Mouse (Mus musculus): Measurements from ENCODE around the gene Mtmr12. TPM values are rescaled to one million over a fixed set of nuclear protein-coding genes. Genes with fewer than 3 reads are reported as not detected.

The Mtmr12 gene
- polyA plus RNA-seq, 1 experiment from 2014 or later = 15.2 TPM

DNA sequence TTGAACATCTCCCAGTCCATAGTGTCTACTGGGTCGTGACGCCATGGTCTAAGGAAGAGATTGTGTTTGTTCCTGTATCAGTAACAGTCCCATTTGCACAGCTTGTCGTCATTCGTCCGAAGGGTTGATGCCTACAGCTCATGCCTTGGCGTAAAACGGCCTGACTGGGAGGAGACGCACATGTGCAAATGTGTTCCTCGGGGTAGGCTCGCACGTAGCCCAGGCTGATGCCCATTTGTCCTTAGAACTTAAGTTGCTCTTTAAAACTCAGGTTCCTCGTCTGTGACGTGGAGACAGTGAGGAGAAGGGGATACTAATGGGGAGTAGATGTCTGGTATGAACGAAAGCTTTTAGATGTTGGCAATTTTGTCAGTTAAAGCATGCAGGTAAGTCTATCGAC lies 22.1 kb downstream of the Mtmr12 start:
- H3K4me3 ChIP-seq (ENCODE audit: low read depth, low read length) = no peak overlapping the region
- WGBS = 96% methylated on average over 15 of the region's 15 CpGs
- no peak overlapping the region for H3K9ac ChIP-seq (ENCODE audit: low read depth, low read length)
- ATAC-seq (ENCODE audit: low FRiP score) (no peak), DNase-seq (ENCODE audit: low spot score) (no peak)
- no peak overlapping the region for H3K4me2 ChIP-seq (replicated peaks; ENCODE audit: low read depth, low read length)
- H3K36me3 ChIP-seq (ENCODE audit: control insufficient read depth, insufficient read depth, low read length) = no peaks in the 10 kb centered on the region
- H3K27me3 ChIP-seq (ENCODE audit: control insufficient read depth, insufficient read depth, low read length) = no peaks in the 10 kb centered on the region
- peaks cover 2% of the 10 kb centered on the region; the same call in 1 of the 2 replicates for H3K4me1 ChIP-seq (replicated peaks; ENCODE audit: control insufficient read depth, insufficient read depth, low read length)
- H3K9me3 ChIP-seq (ENCODE audit: control insufficient read depth, low read length) = no peaks in the 10 kb centered on the region
- H3K27ac ChIP-seq (ENCODE audit: low read depth, low read length) = no peak overlapping the region

DNA sequence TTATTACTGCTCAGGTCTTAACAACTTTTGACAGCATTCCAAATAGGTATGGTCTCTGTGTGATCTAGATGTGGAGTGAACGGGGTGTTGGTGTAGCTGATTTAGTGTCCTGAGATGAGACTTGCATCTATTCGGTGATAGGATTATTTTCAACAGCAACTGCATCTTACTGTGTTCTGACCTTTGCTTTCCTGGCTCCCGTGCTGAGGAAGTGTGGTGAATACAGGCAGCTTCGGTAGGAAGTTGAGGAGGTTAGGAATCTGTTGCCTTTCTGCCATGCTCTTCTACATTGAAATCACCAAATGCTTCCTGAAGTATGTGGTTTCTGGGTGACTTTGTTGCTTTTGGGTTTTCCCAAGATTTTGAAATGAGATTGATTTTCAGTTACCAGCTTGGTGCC lies 22.5 kb downstream of the Mtmr12 start:
- Histone ChIP-seq H3K27me3 (ENCODE audit: control insufficient read depth, insufficient read depth, low read length) (no peaks in the 10 kb centered on the region), H3K27ac (ENCODE audit: low read depth, low read length) (no peak overlapping the region), H3K36me3 (ENCODE audit: control insufficient read depth, insufficient read depth, low read length) (no peaks in the 10 kb centered on the region), H3K4me1 (replicated peaks; ENCODE audit: control insufficient read depth, insufficient read depth, low read length) (no peaks in the 10 kb centered on the region), H3K9ac (ENCODE audit: low read depth, low read length) (no peak overlapping the region), H3K4me3 (ENCODE audit: low read depth, low read length) (no peak overlapping the region), H3K4me2 (replicated peaks; ENCODE audit: low read depth, low read length) (no peak overlapping the region), H3K9me3 (ENCODE audit: control insufficient read depth, low read length) (no peaks in the 10 kb centered on the region)
- ATAC-seq (ENCODE audit: low FRiP score) (no peak), DNase-seq (ENCODE audit: low spot score) (no peak)
- WGBS = 86% methylated on average over 4 of the region's 4 CpGs

DNA sequence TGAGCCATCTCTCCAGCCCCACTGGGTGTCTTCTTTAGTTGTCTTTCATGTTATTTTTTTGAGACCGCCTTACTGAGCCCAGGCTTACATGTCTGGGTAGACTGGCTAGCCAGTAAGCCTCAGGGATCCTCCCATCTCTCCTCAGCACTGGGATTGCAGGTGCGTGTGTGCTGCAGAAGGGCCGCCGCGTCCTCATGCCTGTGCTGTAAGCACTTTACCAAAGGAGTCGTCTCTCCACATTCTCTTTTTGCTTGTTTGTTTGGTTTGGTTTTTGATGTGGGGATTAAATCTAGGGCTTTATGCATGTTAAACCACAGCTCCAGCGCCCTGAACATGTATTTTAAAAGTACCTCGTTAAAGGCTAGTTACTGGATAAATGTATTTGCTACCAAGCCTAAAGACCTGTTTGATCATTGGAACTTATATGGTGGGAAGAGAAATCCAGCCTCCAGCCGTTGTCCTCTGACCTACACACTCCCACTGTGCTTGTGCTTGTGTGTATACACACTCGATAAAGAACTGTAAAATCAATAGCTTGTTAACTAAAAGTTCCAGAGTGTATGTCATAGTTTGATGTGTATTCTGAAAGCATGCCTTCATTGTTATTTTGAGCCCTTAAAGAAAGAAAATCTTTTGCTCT lies 24.9 kb downstream of the Mtmr12 start:
- no peak for DNase-seq (ENCODE audit: low spot score)
- no peak overlapping the region for H3K4me3 ChIP-seq (ENCODE audit: low read depth, low read length)
- no peak overlapping the region for H3K4me2 ChIP-seq (replicated peaks; ENCODE audit: low read depth, low read length)
- H3K27ac ChIP-seq (ENCODE audit: low read depth, low read length) = no peak overlapping the region
- H3K9me3 ChIP-seq (ENCODE audit: control insufficient read depth, low read length) = no peaks in the 10 kb centered on the region
- no peak overlapping the region for H3K9ac ChIP-seq (ENCODE audit: low read depth, low read length)
- 80% methylated on average over 10 of the region's 10 CpGs for WGBS
- no peaks in the 10 kb centered on the region for H3K36me3 ChIP-seq (ENCODE audit: control insufficient read depth, insufficient read depth, low read length)
- ATAC-seq (ENCODE audit: low FRiP score) = no peak
- H3K27me3 ChIP-seq (ENCODE audit: control insufficient read depth, insufficient read depth, low read length) = no peaks in the 10 kb centered on the region
- no peaks in the 10 kb centered on the region for H3K4me1 ChIP-seq (replicated peaks; ENCODE audit: control insufficient read depth, insufficient read depth, low read length)

DNA sequence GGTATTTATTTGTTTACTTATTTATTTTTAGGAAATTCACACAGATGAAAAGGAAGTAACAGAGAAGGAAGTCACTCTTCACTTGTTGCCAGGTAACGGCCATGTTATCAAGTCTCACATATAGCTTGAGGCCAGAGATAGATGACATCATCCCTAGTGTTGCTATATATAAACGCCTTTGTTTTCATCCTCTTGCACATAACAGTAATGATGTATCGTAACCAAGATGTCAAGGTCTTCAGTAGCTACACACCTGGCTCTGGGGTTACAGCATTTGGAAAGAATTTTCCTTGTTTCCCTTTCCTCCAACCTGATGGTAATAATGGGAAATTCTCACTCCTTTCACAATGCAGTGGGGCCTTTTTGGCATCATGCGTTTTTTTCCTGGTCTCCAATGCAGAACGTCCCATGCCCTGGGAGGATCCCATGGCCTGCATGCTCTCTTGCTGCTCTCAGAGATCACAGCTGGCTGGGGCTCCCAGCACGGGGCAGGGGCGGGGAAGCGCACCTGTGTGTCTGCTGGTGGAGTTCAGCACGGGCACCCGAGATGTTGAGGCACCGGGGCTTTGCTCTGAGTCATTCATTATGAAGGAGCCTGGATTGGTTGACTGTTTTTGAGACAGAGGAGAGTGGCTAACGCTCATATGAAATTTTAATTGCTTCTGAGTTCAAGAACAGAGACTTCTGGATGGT lies 25.6 kb downstream of the Mtmr12 start:
- no peaks in the 10 kb centered on the region for H3K36me3 ChIP-seq (ENCODE audit: control insufficient read depth, insufficient read depth, low read length)
- WGBS = 68% methylated on average over 12 of the region's 12 CpGs
- no peaks in the 10 kb centered on the region for H3K4me1 ChIP-seq (replicated peaks; ENCODE audit: control insufficient read depth, insufficient read depth, low read length)
- H3K4me2 ChIP-seq (replicated peaks; ENCODE audit: low read depth, low read length) = no peak overlapping the region
- H3K9ac ChIP-seq (ENCODE audit: low read depth, low read length) = no peak overlapping the region
- no peaks in the 10 kb centered on the region for H3K9me3 ChIP-seq (ENCODE audit: control insufficient read depth, low read length)
- H3K27me3 ChIP-seq (ENCODE audit: control insufficient read depth, insufficient read depth, low read length) = no peaks in the 10 kb centered on the region
- DNase-seq (ENCODE audit: low spot score) (no peak), ATAC-seq (ENCODE audit: low FRiP score) (no peak)
- no peak overlapping the region for H3K27ac ChIP-seq (ENCODE audit: low read depth, low read length)
- no peak overlapping the region for H3K4me3 ChIP-seq (ENCODE audit: low read depth, low read length)

DNA sequence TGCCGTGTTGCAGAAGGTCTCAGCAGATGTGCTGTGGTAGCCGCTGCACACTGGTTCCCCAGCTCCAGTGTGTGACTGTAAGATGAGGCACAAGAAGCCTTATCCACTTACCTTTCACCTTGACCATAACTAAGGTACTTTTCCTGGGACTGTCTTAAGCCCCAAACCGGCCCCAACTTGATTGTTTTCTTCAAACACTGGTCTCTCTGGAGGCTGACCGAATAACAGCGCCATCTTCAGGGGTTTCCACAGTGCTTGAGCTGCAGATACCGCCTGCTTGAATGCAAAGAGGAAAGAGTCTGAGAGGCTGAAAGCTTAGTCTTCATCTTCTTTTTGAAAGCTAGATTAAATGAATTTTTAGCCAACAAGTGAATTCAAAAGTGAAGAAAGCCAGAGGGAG lies 26.6 kb downstream of the Mtmr12 start:
- H3K4me3 ChIP-seq (ENCODE audit: low read depth, low read length) = no peak overlapping the region
- no peaks in the 10 kb centered on the region for H3K36me3 ChIP-seq (ENCODE audit: control insufficient read depth, insufficient read depth, low read length)
- 85% methylated on average over 6 of the region's 6 CpGs for WGBS

DNA sequence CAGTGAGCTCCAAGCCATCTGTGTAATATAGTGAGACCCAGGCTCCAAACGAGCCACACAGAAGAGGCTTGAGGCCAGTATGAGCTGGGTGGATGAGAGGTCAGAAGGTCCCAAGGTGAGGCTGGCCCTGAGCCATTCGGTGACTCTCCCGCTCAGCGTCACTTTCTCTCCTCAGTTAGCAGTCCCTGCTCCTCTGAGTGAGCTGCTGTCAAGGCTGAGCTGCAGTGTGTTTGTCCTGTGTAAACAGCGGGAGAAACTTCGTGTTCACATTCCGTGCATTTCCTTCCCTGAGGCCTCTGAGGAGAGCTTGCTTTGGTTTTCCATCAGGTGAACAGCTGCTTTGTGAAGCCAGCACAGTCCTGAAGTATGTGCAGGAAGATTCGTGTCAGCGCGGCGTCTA lies 27.6 kb downstream of the Mtmr12 start:
- no peak for DNase-seq (ENCODE audit: low spot score)
- Histone ChIP-seq H3K36me3 (ENCODE audit: control insufficient read depth, insufficient read depth, low read length) (no peaks in the 10 kb centered on the region), H3K4me1 (replicated peaks; ENCODE audit: control insufficient read depth, insufficient read depth, low read length) (no peaks in the 10 kb centered on the region), H3K4me3 (ENCODE audit: low read depth, low read length) (no peak overlapping the region), H3K9me3 (ENCODE audit: control insufficient read depth, low read length) (no peaks in the 10 kb centered on the region), H3K9ac (ENCODE audit: low read depth, low read length) (no peak overlapping the region), H3K27me3 (ENCODE audit: control insufficient read depth, insufficient read depth, low read length) (no peaks in the 10 kb centered on the region), H3K4me2 (replicated peaks; ENCODE audit: low read depth, low read length) (no peak overlapping the region), H3K27ac (ENCODE audit: low read depth, low read length) (no peak overlapping the region)
- WGBS = 81% methylated on average over 11 of the region's 11 CpGs
- ATAC-seq (ENCODE audit: low FRiP score) = no peak

More for the DNA sequence above, 26.6 kb downstream of the Mtmr12 start:
- no peak for ATAC-seq (ENCODE audit: low FRiP score)
- Histone ChIP-seq H3K27me3 (ENCODE audit: control insufficient read depth, insufficient read depth, low read length) (no peaks in the 10 kb centered on the region), H3K4me1 (replicated peaks; ENCODE audit: control insufficient read depth, insufficient read depth, low read length) (no peaks in the 10 kb centered on the region), H3K9me3 (ENCODE audit: control insufficient read depth, low read length) (no peaks in the 10 kb centered on the region), H3K27ac (ENCODE audit: low read depth, low read length) (no peak overlapping the region), H3K4me2 (replicated peaks; ENCODE audit: low read depth, low read length) (no peak overlapping the region), H3K9ac (ENCODE audit: low read depth, low read length) (no peak overlapping the region)
- no peak for DNase-seq (ENCODE audit: low spot score)

DNA sequence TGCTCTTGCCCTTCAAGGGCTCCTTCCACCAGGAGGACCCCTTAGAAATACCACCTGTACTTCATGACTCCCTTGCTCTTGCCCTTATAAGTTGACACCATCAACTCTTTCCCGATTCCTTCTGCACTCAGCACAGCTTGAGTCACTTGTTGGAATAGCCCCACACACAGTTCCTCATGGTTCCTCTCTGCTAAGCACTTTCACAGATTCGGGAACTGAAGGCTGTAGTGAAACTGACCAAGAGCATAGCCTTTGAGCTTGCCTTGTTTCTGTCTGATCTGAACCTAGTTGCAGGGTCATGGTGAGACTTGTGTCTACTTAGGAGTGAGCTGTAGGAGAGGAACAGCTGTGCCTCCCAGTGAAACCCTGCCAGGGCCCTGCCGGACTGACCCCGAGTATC lies 28.2 kb downstream of the Mtmr12 start:
- Histone ChIP-seq H3K36me3 (ENCODE audit: control insufficient read depth, insufficient read depth, low read length) (no peaks in the 10 kb centered on the region), H3K4me1 (replicated peaks; ENCODE audit: control insufficient read depth, insufficient read depth, low read length) (no peaks in the 10 kb centered on the region), H3K4me3 (ENCODE audit: low read depth, low read length) (no peak overlapping the region), H3K4me2 (replicated peaks; ENCODE audit: low read depth, low read length) (no peak overlapping the region), H3K27ac (ENCODE audit: low read depth, low read length) (no peak overlapping the region), H3K27me3 (ENCODE audit: control insufficient read depth, insufficient read depth, low read length) (no peaks in the 10 kb centered on the region), H3K9ac (ENCODE audit: low read depth, low read length) (no peak overlapping the region), H3K9me3 (ENCODE audit: control insufficient read depth, low read length) (no peaks in the 10 kb centered on the region)
- DNase-seq (ENCODE audit: low spot score) = no peak
- no peak for ATAC-seq (ENCODE audit: low FRiP score)
- 80% methylated on average over 4 of the region's 4 CpGs for WGBS

DNA sequence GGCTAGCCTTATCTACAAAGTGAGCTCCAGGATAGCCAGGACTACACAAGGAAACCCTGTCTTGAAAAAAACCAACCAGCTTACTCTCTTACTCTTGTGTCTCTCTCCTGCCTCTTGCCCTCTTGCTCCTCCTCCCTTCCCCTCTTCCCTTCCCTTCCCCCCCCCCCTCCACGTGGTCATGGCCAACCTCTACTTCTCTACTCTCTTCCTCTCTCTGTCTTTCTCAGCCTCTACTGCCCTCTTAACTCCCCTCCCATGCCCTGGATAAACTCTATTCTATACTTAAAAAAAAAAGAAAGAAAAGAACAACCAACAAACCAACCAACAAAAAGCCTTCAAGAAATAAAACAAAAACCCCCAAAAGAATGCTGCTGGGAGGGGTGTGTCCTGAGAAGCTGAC lies 30.7 kb downstream of the Mtmr12 start:
- 0 out of 2 replicates have a peak, but pooled peaks cover 2% of the 10 kb centered on the region for H3K36me3 ChIP-seq (ENCODE audit: control insufficient read depth, insufficient read depth, low read length)

DNA sequence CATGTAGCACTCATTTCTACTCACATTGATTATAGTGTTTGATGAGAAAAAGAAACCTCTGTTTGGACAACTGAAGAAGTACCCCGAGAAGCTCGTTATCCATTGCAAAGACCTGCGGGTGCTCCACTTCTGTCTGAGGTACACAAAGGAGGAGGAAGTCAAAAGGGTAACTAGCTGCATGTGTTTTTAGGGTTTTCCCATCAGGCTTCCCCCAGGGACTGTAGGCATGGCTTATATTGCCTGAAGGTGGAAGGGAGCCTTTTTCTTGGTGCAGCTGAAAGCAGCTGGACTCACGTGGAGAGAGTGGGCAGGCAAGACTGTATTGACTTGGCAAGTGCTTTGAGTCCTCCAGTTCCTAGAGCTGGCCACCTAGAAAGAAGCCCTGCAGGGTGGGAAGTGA lies 31.2 kb downstream of the Mtmr12 start:
- no peak for DNase-seq (ENCODE audit: low spot score)
- Histone ChIP-seq H3K27ac (ENCODE audit: low read depth, low read length) (no peak overlapping the region), H3K4me1 (replicated peaks; ENCODE audit: control insufficient read depth, insufficient read depth, low read length) (no peaks in the 10 kb centered on the region), H3K27me3 (ENCODE audit: control insufficient read depth, insufficient read depth, low read length) (no peaks in the 10 kb centered on the region), H3K9ac (ENCODE audit: low read depth, low read length) (no peak overlapping the region), H3K9me3 (ENCODE audit: control insufficient read depth, low read length) (no peaks in the 10 kb centered on the region), H3K4me3 (ENCODE audit: low read depth, low read length) (no peak overlapping the region), H3K36me3 (ENCODE audit: control insufficient read depth, insufficient read depth, low read length) (0 out of 2 replicates have a peak, but pooled peaks cover 3% of the 10 kb centered on the region), H3K4me2 (replicated peaks; ENCODE audit: low read depth, low read length) (no peak overlapping the region)
- ATAC-seq (ENCODE audit: low FRiP score) = no peak
- WGBS = 73% methylated on average over 4 of the region's 4 CpGs

More for the DNA sequence above, 30.7 kb downstream of the Mtmr12 start:
- Histone ChIP-seq H3K4me3 (ENCODE audit: low read depth, low read length) (no peak overlapping the region), H3K9ac (ENCODE audit: low read depth, low read length) (no peak overlapping the region), H3K4me2 (replicated peaks; ENCODE audit: low read depth, low read length) (no peak overlapping the region), H3K9me3 (ENCODE audit: control insufficient read depth, low read length) (no peaks in the 10 kb centered on the region), H3K27me3 (ENCODE audit: control insufficient read depth, insufficient read depth, low read length) (no peaks in the 10 kb centered on the region), H3K4me1 (replicated peaks; ENCODE audit: control insufficient read depth, insufficient read depth, low read length) (no peaks in the 10 kb centered on the region), H3K27ac (ENCODE audit: low read depth, low read length) (no peak overlapping the region)
- no peak for DNase-seq (ENCODE audit: low spot score)
- 43% methylated on average over 1 of the region's 1 CpGs for WGBS
- ATAC-seq (ENCODE audit: low FRiP score) = no peak

Measured in hindbrain, embryonic 11.5 days (tissue).